Mouse (Mus musculus) midbrain, embryonic 10.5 days (tissue): ENCODE measurements around the gene Dpp7. TPM values are rescaled to one million over a fixed set of nuclear protein-coding genes. Genes with fewer than 3 reads are reported as not detected.

ENCODE experiments used
- DNase-seq: peaks from one replicate; pipeline ENCODE4 v3.0.0-alpha.2; 2017; ENCODE audit warnings: low spot score
- H3K27ac ChIP-seq: fragments of 300-500 bp; sonication (generic); replicated peaks from 2 replicates; pipeline ENCODE4 v1.5.1; 2016; ENCODE audit warnings: mild to moderate bottlenecking
- H3K27me3 ChIP-seq: fragments of 300-500 bp; sonication (generic); 2 replicates; pipeline ENCODE4 v1.6.1; 2016; ENCODE audit warnings: low read depth, mild to moderate bottlenecking; ENCODE audit not compliant: poor library complexity, severe bottlenecking
- H3K36me3 ChIP-seq: fragments of 300-500 bp; sonication (generic); 2 replicates; pipeline ENCODE4 v1.6.1; 2016; ENCODE audit warnings: mild to moderate bottlenecking, moderate library complexity
- H3K4me1 ChIP-seq: fragments of 300-500 bp; sonication (generic); 2 replicates; pipeline ENCODE4 v1.6.1; 2016
- H3K4me3 ChIP-seq: fragments of 300-500 bp; sonication (generic); 2 replicates; pipeline ENCODE4 v1.5.1; 2016; ENCODE audit warnings: mild to moderate bottlenecking, moderate library complexity
- H3K9me3 ChIP-seq: fragments of 300-500 bp; sonication (generic); replicated peaks from 2 replicates; pipeline ENCODE4 v1.6.1; 2016; ENCODE audit warnings: mild to moderate bottlenecking
- WGBS: fragments of 180-500 bp; shearing (Covaris S2); methylation state at CpG from one replicate; pipeline ENCODE4 v1.1.7; 2016; 5-methylcytosine and 5-hydroxymethylcytosine counted together
- polyA plus RNA-seq: library from polyadenylated mRNA; unstranded; fragments of >200 nt; fragmentation: Nextera tagmentation; extraction: Ambion mirVana; gene quantifications from 2 replicates; pipeline ENCODE4 v1.2.1, GENCODE M21; 2016

The Dpp7 gene
- polyA plus RNA-seq, 1 experiment from 2014 or later, result 16.2 TPM

- Histone ChIP-seq H3K9me3 (no peaks in the 10 kb centered on the region), H3K36me3 (no peaks in the 10 kb centered on the region), H3K4me3 (no peak overlapping the region), H3K4me1 (peaks cover under 1% of the 10 kb centered on the region), H3K27me3 (peaks cover 11% of the 10 kb centered on the region; the same call in 1 of the 2 replicates), H3K27ac (no peak overlapping the region)
- 88% methylated on average over 2 of the region's 2 CpGs for WGBS
- no peak for DNase-seq
Observed at GRCm38 (mm10) chr2:25326036-25326435, 30.1 kb downstream of the Dpp7 start.

- no peak overlapping the region for H3K27ac ChIP-seq
- H3K4me1 ChIP-seq, result peaks cover 10% of the 10 kb centered on the region
- DNase-seq, result no peak
- peaks cover 70% of the 10 kb centered on the region for H3K27me3 ChIP-seq
- H3K4me3 ChIP-seq, result no peak overlapping the region
- H3K9me3 ChIP-seq, result no peaks in the 10 kb centered on the region
- 45% methylated on average over 2 of the region's 2 CpGs for WGBS
- no peaks in the 10 kb centered on the region for H3K36me3 ChIP-seq
Observed at GRCm38 (mm10) chr2:25320084-25320483, 36.1 kb downstream of the Dpp7 start.

- 10% methylated on average over 58 of the region's 58 CpGs for WGBS
- H3K4me3 ChIP-seq, result peak within 1 kb of the TSS; percentile 53
- no peaks in the 10 kb centered on the region for H3K9me3 ChIP-seq
- peak; percentile 73 for DNase-seq
- no peaks in the 10 kb centered on the region for H3K36me3 ChIP-seq
- H3K27me3 ChIP-seq, result peaks cover 79% of the 10 kb centered on the region
- peaks cover 10% of the 10 kb centered on the region for H3K4me1 ChIP-seq
- H3K27ac ChIP-seq, result no peak within 1 kb of the TSS
Observed at GRCm38 (mm10) chr2:25318971-25319773, 37.0 kb downstream of the Dpp7 start, which contains the start of gene Grin1. Gene Grin1, minus strand, starts transcription at chr2:25319187.

- peaks cover 87% of the 10 kb centered on the region for H3K27me3 ChIP-seq
- 7% methylated on average over 31 of the region's 31 CpGs for WGBS
- no peak for DNase-seq
- peaks cover 10% of the 10 kb centered on the region for H3K4me1 ChIP-seq
- H3K4me3 ChIP-seq, result peak overlapping the region; percentile 53
- no peak overlapping the region for H3K27ac ChIP-seq
- H3K9me3 ChIP-seq, result no peaks in the 10 kb centered on the region
- no peaks in the 10 kb centered on the region for H3K36me3 ChIP-seq
Observed at GRCm38 (mm10) chr2:25318119-25318966, 37.8 kb downstream of the Dpp7 start.

GRCm38 (mm10) chr2:25311491-25311891 is 44.7 kb downstream of the Dpp7 start:
- Histone ChIP-seq H3K27ac (no peak overlapping the region), H3K9me3 (no peaks in the 10 kb centered on the region), H3K4me1 (peaks cover 6% of the 10 kb centered on the region; the same call in 1 of the 2 replicates), H3K36me3 (no peaks in the 10 kb centered on the region), H3K4me3 (no peak overlapping the region), H3K27me3 (peaks cover 100% of the 10 kb centered on the region)
- WGBS, result 6% methylated on average over 11 of the region's 11 CpGs
- no peak for DNase-seq

DNA sequence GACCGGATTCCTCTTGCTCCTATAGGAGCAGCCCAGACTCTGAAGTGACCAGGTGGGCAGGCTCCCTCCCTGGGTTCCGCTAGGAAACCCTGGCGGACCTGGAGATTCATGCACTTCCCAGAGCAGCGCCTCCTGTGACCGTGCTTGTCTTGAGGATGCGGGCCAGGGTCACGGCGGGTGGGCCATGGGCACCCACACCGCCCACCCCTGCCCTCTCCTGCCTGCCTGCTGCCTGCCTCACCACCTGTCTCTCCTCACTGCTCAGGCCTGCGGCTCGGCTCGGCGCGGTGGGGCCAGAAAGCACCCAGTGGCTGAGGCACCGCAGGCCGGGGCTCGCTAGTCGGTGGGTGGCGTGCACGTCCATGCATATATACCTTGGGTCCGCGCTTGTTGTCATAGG is 45.2 kb downstream of the Dpp7 start:
- WGBS, result 2% methylated on average over 22 of the region's 22 CpGs
- no peak for DNase-seq
- Histone ChIP-seq H3K4me3 (no peak overlapping the region), H3K27me3 (peaks cover 100% of the 10 kb centered on the region), H3K27ac (no peak overlapping the region), H3K36me3 (no peaks in the 10 kb centered on the region), H3K4me1 (peaks cover 6% of the 10 kb centered on the region; the same call in 1 of the 2 replicates), H3K9me3 (no peaks in the 10 kb centered on the region)

GRCm38 (mm10) chr2:25310180-25310579 is 46.0 kb downstream of the Dpp7 start:
- no peaks in the 10 kb centered on the region for H3K9me3 ChIP-seq
- peaks cover 100% of the 10 kb centered on the region for H3K27me3 ChIP-seq
- no peak overlapping the region for H3K27ac ChIP-seq
- no peaks in the 10 kb centered on the region for H3K36me3 ChIP-seq
- no peak for DNase-seq
- H3K4me3 ChIP-seq, result no peak overlapping the region
- WGBS, result 58% methylated on average over 10 of the region's 10 CpGs
- peaks cover 12% of the 10 kb centered on the region for H3K4me1 ChIP-seq

- Histone ChIP-seq H3K36me3 (no peaks in the 10 kb centered on the region), H3K4me1 (peaks cover 18% of the 10 kb centered on the region), H3K9me3 (no peaks in the 10 kb centered on the region), H3K27me3 (peaks cover 83% of the 10 kb centered on the region), H3K27ac (peak overlapping the region; percentile 72; the same call in 1 of the 2 replicates), H3K4me3 (peak overlapping the region; percentile 61)
- WGBS, result 51% methylated on average over 14 of the region's 14 CpGs
- DNase-seq, result no peak
Observed at GRCm38 (mm10) chr2:25305587-25306359, 50.4 kb downstream of the Dpp7 start.

DNA sequence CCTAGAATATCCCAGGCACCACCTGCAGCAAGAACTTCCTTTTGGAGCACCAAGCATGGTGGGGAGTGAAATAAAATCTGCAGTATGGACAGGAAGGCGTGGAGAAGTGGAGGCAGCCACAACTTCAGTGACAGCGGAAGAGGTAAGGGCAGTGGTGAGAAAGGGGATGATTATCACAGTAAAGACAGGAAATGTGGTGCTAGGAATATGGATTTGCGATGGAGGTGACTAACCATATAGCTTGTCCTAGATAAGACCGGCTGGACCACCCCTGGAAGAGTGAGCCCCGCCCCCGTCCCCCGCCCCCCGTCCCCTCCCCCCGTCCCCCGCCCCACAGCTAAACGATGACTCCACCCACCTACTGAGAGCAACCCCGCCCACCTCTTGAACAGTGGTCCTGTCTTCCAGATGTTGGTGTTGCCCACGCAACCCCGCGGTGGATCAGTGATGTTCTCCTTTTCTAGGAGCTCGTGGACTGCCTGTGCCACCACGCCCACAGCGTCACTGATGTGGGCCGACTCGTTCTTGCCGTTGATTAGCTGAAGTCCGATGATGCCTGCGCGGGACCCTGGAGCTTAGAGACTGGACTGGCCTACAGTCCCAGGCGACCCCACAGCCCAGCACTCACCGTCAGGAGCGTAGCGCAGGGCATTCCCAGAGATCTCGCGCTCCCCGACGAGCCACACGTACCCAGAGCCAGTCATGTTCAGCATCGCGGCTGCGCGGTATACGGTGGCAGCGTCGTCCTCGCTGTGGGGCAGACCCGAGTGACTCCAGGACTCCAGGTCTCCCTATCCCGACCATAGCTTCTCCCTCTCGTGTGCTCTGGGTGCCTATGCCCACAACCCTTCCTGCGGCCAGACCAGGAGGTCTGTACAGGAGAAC is 51.3 kb downstream of the Dpp7 start:
- Histone ChIP-seq H3K4me1 (peaks cover 18% of the 10 kb centered on the region), H3K4me3 (peak overlapping the region; percentile 61), H3K9me3 (no peaks in the 10 kb centered on the region), H3K27me3 (peaks cover 74% of the 10 kb centered on the region), H3K36me3 (no peaks in the 10 kb centered on the region), H3K27ac (peak overlapping the region; percentile 72; the same call in 1 of the 2 replicates)
- DNase-seq, result peak; percentile 70
- WGBS, result 2% methylated on average over 44 of the region's 45 CpGs

GRCm38 (mm10) chr2:25303931-25304656 is 52.1 kb downstream of the Dpp7 start:
- Histone ChIP-seq H3K4me3 (peak overlapping the region; percentile 61), H3K27ac (no peak overlapping the region), H3K9me3 (no peaks in the 10 kb centered on the region), H3K27me3 (peaks cover 66% of the 10 kb centered on the region), H3K36me3 (no peaks in the 10 kb centered on the region), H3K4me1 (peaks cover 18% of the 10 kb centered on the region)
- WGBS, result 75% methylated on average over 7 of the region's 7 CpGs
- DNase-seq, result no peak

- WGBS, result 84% methylated on average over 3 of the region's 3 CpGs
- Histone ChIP-seq H3K9me3 (no peaks in the 10 kb centered on the region), H3K27ac (no peak overlapping the region), H3K27me3 (peaks cover 60% of the 10 kb centered on the region), H3K4me1 (peaks cover 18% of the 10 kb centered on the region), H3K4me3 (no peak overlapping the region), H3K36me3 (no peaks in the 10 kb centered on the region)
- no peak for DNase-seq
Observed at GRCm38 (mm10) chr2:25303452-25303851, 52.7 kb downstream of the Dpp7 start.
